Mouse (Mus musculus): ENCODE data around the gene Fbxl8. TPM values are rescaled to one million over a fixed set of nuclear protein-coding genes. Genes with fewer than 3 reads are reported as not detected.
A peak's percentile ranks its signal among the peaks of the same experiment; 100 is the strongest.

Gene Fbxl8
- polyA plus RNA-seq, 1 experiment, result 2.1 TPM

GRCm38 (mm10) chr8:105303874-105304273, 39.4 kb downstream of the Fbxl8 start:
- Histone ChIP-seq H3K27ac (ENCODE audit: insufficient read depth, low read length) (no peak overlapping the region), H3K4me3 (replicated peaks; ENCODE audit: insufficient read depth, low read depth, low read length) (no peak overlapping the region), H3K27me3 (ENCODE audit: control insufficient read depth, insufficient read depth, low read length) (no peaks in the 10 kb centered on the region), H3K4me1 (ENCODE audit: control insufficient read depth, insufficient read depth, low read length) (peaks cover 41% of the 10 kb centered on the region)
- DNase-seq, result peak in 1 of 2 experiments; percentile 20
- WGBS, result 66% methylated on average over 9 of the region's 9 CpGs
- TF ChIP-seq CTCF (IDR thresholded peaks at IDR 0.05; ENCODE audit: borderline replicate concordance, insufficient read depth, low read depth, low read length) (no peak), POLR2A (IDR thresholded peaks at IDR 0.05; ENCODE audit: borderline replicate concordance, insufficient read depth, low read length) (no peak)

- no peak for TF ChIP-seq CTCF (IDR thresholded peaks at IDR 0.05; ENCODE audit: borderline replicate concordance, insufficient read depth, low read depth, low read length)
- TF ChIP-seq POLR2A (IDR thresholded peaks at IDR 0.05; ENCODE audit: borderline replicate concordance, insufficient read depth, low read length), result no peak
- Histone ChIP-seq H3K4me1 (ENCODE audit: control insufficient read depth, insufficient read depth, low read length) (peaks cover 44% of the 10 kb centered on the region), H3K27me3 (ENCODE audit: control insufficient read depth, insufficient read depth, low read length) (no peaks in the 10 kb centered on the region), H3K4me3 (replicated peaks; ENCODE audit: insufficient read depth, low read depth, low read length) (no peak overlapping the region), H3K27ac (ENCODE audit: insufficient read depth, low read length) (peak overlapping the region; percentile 56)
- DNase-seq, result no peak
- WGBS, result 38% methylated on average over 9 of the region's 9 CpGs
Observed at GRCm38 (mm10) chr8:105304325-105305210, 40.1 kb downstream of the Fbxl8 start.

GRCm38 (mm10) chr8:105305211-105306145, 41.0 kb downstream of the Fbxl8 start, which contains the start of gene Elmo3:
TSS of gene Elmo3 (plus strand) at chr8:105305601.
- WGBS, result 7% methylated on average over 27 of the region's 30 CpGs
- TF ChIP-seq POLR2A (IDR thresholded peaks at IDR 0.05; ENCODE audit: borderline replicate concordance, insufficient read depth, low read length) (no peak; the same call in 1 of the 2 replicates), CTCF (IDR thresholded peaks at IDR 0.05; ENCODE audit: borderline replicate concordance, insufficient read depth, low read depth, low read length) (no peak; the same call in 1 of the 2 replicates)
- H3K4me1 ChIP-seq (ENCODE audit: control insufficient read depth, insufficient read depth, low read length), result peaks cover 53% of the 10 kb centered on the region
- peak; percentile 79 to 84 for DNase-seq
- H3K4me3 ChIP-seq (replicated peaks; ENCODE audit: insufficient read depth, low read depth, low read length), result peak within 1 kb of the TSS; percentile 58
- peak within 1 kb of the TSS; percentile 88 for H3K27ac ChIP-seq (ENCODE audit: insufficient read depth, low read length)
- no peaks in the 10 kb centered on the region for H3K27me3 ChIP-seq (ENCODE audit: control insufficient read depth, insufficient read depth, low read length)

GRCm38 (mm10) chr8:105306146-105306691, 41.8 kb downstream of the Fbxl8 start:
- peak overlapping the region; percentile 88 for H3K27ac ChIP-seq (ENCODE audit: insufficient read depth, low read length)
- peaks cover 53% of the 10 kb centered on the region for H3K4me1 ChIP-seq (ENCODE audit: control insufficient read depth, insufficient read depth, low read length)
- TF ChIP-seq POLR2A (IDR thresholded peaks at IDR 0.05; ENCODE audit: borderline replicate concordance, insufficient read depth, low read length), result no peak
- 0 out of 2 replicates have a peak, but pooled peaks have one; percentile 14 for TF ChIP-seq CTCF (IDR thresholded peaks at IDR 0.05; ENCODE audit: borderline replicate concordance, insufficient read depth, low read depth, low read length)
- peak overlapping the region; percentile 58 for H3K4me3 ChIP-seq (replicated peaks; ENCODE audit: insufficient read depth, low read depth, low read length)
- H3K27me3 ChIP-seq (ENCODE audit: control insufficient read depth, insufficient read depth, low read length), result no peaks in the 10 kb centered on the region
- peak in 1 of 2 experiments; percentile 51 for DNase-seq
- 36% methylated on average over 5 of the region's 5 CpGs for WGBS

- no peak for DNase-seq
- Histone ChIP-seq H3K27me3 (ENCODE audit: control insufficient read depth, insufficient read depth, low read length) (no peaks in the 10 kb centered on the region), H3K27ac (ENCODE audit: insufficient read depth, low read length) (0 out of 2 replicates have a peak overlapping the region, but pooled peaks have one; percentile 99), H3K4me1 (ENCODE audit: control insufficient read depth, insufficient read depth, low read length) (peaks cover 62% of the 10 kb centered on the region), H3K4me3 (replicated peaks; ENCODE audit: insufficient read depth, low read depth, low read length) (no peak overlapping the region)
- WGBS, result 95% methylated on average over 13 of the region's 13 CpGs
- TF ChIP-seq CTCF (IDR thresholded peaks at IDR 0.05; ENCODE audit: borderline replicate concordance, insufficient read depth, low read depth, low read length) (no peak), POLR2A (IDR thresholded peaks at IDR 0.05; ENCODE audit: borderline replicate concordance, insufficient read depth, low read length) (no peak)
Observed at GRCm38 (mm10) chr8:105307670-105308069, 43.2 kb downstream of the Fbxl8 start.

GRCm38 (mm10) chr8:105308428-105308827, 44.0 kb downstream of the Fbxl8 start:
- Histone ChIP-seq H3K4me3 (replicated peaks; ENCODE audit: insufficient read depth, low read depth, low read length) (peak overlapping the region; percentile 42), H3K4me1 (ENCODE audit: control insufficient read depth, insufficient read depth, low read length) (peaks cover 70% of the 10 kb centered on the region), H3K27ac (ENCODE audit: insufficient read depth, low read length) (peak overlapping the region; percentile 99), H3K27me3 (ENCODE audit: control insufficient read depth, insufficient read depth, low read length) (no peaks in the 10 kb centered on the region)
- peak in 1 of 2 experiments; percentile 40 for DNase-seq
- 89% methylated on average over 10 of the region's 10 CpGs for WGBS
- TF ChIP-seq CTCF (IDR thresholded peaks at IDR 0.05; ENCODE audit: borderline replicate concordance, insufficient read depth, low read depth, low read length) (no peak), POLR2A (IDR thresholded peaks at IDR 0.05; ENCODE audit: borderline replicate concordance, insufficient read depth, low read length) (no peak)
